Mouse (Mus musculus): ENCODE measurements around the gene Tle2. TPM values are rescaled to one million over a fixed set of nuclear protein-coding genes. Genes with fewer than 3 reads are reported as not detected.

Gene Tle2
- total RNA-seq, 2 experiments from 2014 or later, result 4.3 to 4.4 TPM

DNA sequence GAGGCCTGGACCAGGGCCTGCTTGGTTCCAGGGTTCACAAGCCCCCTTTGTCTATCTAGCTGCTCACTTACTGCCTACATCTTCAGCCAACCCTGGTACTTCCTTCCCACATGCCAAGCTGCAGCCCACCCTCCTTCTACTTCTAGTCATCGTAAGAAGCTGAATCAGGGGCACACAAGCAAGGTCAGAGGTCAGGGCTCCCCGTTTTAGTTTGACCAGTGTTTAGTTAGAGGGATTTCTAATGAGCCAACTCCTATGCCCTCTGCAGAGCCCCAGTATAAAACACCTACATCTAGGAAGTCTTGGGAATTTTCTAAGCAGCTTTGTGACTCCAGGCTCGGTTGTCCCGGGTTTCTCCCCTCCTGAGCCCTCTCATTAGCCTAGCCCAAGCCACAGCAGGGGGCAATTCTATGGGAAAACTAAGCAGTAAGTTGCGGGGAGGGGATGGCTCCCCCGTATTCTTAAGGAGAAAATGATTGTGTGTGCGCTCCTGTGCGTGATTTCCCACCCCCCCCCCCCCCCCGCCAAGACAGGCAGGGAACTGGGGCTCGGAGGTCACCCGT, 4.0 kb upstream of the Tle2 start:
- DNase-seq, result no peak
- intact Hi-C loops (cut with DNase I; ENCODE audit: low total_unique reads), result no loop called here

DNA sequence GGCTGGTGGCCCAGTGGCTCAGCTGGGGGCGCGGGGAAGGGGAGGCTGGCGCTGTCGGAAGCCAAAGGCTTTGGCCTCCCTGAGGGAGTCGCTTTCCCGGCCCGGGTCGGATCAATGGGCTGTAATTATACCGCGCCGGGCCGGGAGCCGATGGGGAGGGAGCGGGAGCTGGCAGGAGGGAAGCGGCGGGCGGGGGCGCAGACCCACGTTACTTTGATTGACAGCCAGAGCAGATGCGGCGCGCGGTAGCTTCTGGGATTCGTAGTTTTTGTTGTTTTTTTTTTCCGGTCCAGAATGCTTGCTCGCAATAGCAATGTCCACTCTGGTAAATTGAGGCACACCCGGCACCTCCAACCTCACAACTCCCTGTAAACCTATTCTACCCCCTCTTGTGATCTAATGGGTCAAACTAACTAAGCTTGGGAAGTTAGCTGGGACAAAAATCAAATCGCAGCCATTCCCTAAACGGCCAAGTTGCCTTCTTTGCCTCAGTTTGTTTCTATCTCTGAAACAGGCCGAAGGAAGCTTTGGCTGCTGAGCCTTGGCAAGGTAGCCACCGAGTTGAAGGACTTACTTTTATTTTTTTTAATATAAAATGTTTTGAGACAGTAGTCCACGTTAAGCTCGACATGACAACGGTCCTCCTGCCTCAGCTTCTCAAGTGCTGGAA, 3.4 kb upstream of the Tle2 start:
- peak; percentile 95 for DNase-seq

DNA sequence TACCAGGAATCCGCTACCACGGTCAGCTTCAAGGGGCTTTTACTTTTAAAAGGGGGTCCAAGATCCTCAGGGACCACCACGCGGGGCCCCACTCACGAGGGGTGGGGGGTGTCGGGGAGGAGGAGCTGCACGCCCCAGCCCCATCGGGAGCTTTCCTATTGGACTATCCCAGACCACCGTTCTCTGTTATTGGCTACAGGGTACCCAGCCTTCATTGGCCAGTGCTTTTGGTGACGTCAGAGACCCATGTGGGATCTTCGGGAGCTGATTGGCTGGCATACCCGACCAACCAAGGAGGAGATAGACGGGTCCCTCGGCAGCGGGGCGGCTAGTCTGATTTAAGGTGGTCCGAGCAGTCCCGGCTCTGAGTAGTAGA, 2.9 kb upstream of the Tle2 start:
- peak; percentile 98 for DNase-seq

More for the DNA sequence above, 3.4 kb upstream of the Tle2 start:
- intact Hi-C loops (cut with DNase I; ENCODE audit: low total_unique reads), result no loop called here

DNA sequence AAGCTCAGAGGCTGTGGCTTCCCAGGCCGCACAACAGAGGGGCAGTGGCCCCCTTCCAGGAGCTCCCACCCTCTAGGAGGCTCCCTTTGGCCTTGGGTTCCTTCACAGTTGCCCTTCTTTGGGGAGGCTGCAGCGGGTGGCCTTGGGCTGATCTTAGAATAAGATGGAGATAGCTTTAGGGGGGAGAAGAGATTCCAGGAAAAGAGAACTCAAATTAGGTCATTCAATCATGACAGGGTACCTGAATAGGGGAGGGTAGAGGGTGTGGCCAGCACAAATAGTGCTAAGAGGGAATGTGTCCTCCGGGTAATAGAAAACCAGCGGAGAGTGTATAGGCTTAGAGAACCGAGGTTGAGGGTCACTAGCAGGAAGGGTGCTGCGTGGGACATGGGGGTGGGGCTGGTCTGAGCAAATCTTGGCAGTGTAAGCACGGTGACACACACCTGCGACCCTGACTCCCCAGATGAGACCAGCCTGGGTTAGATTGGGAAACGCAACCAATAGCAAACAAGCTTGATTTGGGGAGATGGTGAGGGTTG, 2.2 kb upstream of the Tle2 start:
- intact Hi-C loops (cut with DNase I; ENCODE audit: low total_unique reads), result no loop called here
- no peak for DNase-seq

More for the DNA sequence above, 2.9 kb upstream of the Tle2 start:
- intact Hi-C loops (cut with DNase I; ENCODE audit: low total_unique reads), result no loop called here

DNA sequence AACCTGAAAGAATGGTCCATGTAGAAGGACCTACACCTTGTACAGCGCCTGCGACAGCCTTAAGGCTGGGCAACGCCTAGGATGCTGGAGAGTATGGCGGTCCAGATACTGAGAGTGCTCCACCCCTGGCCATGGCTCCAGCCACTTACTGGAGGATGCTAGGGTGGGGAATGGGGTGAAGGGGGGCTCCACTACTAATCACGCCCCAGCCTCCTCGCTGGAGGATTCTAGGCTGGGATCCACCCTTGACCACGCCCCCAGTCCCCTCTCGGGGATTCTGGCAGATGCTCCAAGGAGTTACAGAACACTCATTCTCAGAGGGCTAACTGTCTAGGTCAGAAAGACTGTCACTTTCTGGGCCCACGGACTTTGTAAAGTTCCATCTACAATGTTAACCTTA, 1.4 kb upstream of the Tle2 start:
- intact Hi-C loops (cut with DNase I; ENCODE audit: low total_unique reads), result no loop called here
- DNase-seq, result peak; percentile 70

DNA sequence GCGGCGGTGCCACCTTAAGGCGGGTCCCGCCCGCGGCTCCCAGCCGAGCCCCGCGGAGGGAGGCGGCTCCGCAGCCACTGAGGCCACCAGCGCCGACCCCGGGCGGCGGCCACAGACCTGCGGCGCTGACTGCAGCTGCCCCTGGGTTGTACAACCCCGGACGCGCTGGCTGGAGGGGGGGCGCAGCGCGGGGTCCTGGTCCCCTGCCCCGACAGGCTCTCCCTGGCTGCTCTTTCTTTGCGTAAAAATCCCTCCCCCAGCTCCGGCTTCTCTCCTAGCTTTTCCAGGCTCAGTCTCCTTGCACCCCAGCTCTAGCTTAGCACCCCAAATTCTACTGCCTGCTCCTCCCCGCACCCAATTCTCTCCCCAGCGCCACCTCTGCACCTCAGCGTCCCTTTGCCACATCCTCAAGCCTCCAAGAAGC, 859 bp downstream of the Tle2 start:
- intact Hi-C loops (cut with DNase I; ENCODE audit: low total_unique reads), result no loop called here
- peak; percentile 47 for DNase-seq

DNA sequence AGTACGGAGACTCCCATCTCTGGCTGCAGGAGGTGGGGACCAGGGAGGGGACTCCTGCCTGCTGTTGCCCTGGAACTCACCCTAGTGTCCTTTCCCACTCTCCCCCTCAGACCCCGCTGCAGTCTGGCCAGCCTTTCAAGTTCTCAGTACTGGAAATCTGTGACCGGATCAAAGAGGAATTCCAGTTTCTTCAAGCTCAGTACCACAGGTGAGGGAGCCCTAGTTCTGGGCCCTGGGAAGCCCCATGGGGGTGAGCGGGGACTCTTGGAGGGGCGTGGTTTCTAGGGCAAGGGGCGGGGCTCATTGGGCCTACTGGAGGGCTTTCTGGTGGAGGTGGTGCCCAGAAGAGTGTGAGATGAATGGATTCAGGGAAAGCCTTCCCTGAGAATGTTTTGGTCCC, 1.3 kb downstream of the Tle2 start:
- intact Hi-C loops (cut with DNase I; ENCODE audit: low total_unique reads), result no loop called here

DNA sequence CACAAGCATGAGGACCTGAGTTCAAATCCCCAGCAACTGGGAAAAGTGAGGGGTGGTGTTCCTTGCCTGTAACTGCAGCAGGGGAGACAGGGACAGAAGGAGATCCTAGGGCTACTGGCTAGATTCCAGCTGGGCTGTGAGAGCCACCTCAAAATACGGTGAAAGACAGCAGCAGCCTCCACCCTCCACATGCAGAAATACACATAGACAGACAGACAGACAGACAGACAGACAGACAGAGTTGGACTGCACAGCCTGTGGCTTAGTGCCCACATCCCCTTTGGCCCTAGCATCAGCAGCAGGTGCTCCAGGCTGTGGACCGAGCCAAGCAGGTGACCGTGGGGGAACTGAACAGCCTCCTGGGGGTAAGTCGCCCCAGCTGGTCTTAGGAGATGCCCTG, 5.6 kb downstream of the Tle2 start:
- DNase-seq, result no peak
- intact Hi-C loops (cut with DNase I; ENCODE audit: low total_unique reads), result no loop called here

More for the DNA sequence above, 1.3 kb downstream of the Tle2 start:
- DNase-seq, result no peak

DNA sequence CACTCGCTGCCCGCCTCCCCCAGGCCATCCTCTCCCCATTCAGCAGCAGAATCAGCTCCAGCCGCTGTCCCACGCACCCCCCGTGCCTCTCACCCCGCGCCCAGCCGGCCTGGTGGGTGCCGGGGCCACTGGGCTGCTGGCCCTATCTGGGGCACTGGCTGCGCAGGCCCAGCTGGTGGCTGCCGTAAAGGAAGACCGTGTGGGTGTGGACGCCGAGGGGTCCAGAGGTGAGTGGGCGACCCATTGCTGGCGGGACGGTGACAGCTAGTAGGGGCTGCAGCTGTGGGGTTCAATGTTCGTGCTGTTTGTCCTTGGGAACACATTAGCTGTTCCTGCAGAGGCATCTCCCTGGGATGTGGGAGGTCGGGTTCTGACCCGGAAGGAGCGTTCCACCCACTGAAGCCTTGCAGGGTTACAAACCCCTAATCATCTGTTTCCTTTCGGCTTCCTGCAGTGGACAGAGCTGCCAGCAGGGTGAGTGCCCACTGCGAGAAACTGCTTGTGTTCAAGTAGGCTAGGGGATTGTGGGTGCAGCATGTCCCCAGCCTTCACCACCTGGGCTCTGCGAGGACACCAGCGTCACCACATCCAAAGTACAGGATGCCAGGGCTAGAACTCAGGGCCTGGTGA, 6.2 kb downstream of the Tle2 start:
- peak; percentile 19 for DNase-seq
- intact Hi-C loops (cut with DNase I; ENCODE audit: low total_unique reads), result no loop called here

DNA sequence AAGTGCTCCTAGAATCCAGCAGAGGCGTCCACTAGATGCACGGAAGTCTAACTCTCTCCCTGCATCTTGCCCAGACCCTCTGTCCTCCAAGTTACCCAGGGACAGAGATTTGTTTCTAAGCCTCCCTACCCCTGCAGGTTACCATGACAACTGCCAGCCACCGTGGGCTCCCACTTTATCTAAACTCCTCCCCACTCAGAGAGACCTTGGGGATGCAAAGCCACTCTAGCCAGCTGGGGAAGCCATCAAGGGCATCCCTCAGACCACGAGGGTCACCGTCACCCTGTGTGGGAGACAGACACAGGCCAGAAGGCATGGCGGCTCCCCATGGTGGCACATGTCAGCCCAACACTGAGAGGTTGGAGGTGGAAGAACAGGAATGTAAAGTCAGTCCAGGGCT, 9.0 kb downstream of the Tle2 start:
- intact Hi-C loops (cut with DNase I; ENCODE audit: low total_unique reads), result no loop called here

DNA sequence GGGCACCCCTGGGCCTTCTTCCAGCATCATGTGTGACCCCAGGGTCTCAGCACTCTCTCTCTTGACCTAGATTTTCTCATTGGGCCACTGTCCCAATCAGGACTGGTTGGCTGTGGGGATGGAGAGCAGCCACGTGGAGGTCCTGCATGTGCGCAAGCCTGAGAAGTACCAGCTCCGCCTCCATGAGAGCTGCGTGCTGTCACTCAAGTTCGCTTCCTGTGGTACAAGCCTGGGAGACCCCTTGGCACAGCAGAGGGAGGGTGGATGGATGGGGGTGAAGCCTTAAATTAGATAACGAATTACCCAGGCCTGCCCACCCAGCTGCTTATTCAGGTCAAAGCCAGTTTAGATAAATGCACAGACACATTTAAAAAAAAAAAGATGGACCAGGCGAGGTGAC, 14.4 kb downstream of the Tle2 start:
- intact Hi-C loops (cut with DNase I; ENCODE audit: low total_unique reads), result no loop called here
- DNase-seq, result no peak

More for the DNA sequence above, 9.0 kb downstream of the Tle2 start:
- DNase-seq, result no peak

DNA sequence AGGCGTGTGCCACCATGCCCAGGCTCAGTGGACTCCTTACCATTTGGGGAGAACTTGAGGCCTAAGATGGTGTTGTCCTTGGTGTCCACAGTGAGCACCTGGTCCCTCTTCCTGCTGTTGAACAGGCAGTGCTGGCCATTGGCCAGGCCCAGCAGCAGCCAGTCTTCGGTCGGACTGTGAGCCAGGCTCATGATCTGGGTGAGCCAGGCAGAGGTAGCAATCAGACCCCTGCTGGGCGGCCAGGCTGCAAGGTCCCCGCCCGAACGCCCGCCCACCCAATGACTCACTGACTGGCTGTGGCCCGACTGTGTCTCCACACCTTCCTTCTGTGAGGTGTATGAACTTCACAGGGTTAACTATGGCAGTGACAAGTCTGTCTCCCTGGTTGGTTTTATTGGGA, 17.5 kb downstream of the Tle2 start:
- intact Hi-C loops (cut with DNase I; ENCODE audit: low total_unique reads), result no loop called here
- DNase-seq, result no peak

DNA sequence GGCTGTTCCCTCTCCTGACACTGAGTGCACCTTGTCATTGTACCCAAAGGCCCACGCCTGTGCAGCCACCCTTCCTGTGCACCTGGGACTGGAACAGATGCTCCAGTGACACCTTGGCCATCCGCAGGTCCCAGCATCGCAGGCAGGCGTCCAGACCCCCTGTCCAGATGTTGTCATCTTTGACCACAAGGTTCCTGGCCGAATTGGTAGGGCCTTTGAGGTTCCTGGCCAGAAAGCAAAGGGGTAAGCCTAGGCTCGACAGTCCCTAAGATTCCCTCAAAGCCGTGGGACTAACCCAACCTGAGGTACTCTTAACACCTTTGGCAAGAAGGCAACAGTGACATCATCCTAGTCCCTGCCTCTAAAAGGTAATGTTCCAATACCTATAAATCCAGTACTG, 18.3 kb downstream of the Tle2 start:
- no peak for DNase-seq
- intact Hi-C loops (cut with DNase I; ENCODE audit: low total_unique reads), result no loop called here

DNA sequence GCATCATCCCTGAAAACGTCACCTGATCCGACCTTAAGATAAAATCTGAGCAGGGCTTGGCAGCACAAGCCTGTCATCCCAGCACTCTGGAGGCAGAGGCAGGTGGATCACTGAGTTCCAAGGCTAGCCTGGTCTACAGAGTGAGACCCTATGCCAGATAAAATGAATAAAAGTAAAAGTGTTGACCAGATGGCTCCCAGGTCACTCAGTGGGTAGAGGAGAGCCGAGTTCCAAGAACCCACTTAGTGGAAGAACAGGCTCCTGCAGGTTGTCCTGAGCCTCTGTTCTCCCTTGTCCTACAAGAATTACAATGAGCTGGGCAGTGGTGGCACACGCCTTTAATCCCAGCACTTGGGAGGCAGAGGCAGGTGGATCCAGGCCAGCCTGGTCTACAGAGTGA, 18.9 kb downstream of the Tle2 start:
- intact Hi-C loops (cut with DNase I; ENCODE audit: low total_unique reads), result no loop called here
- no peak for DNase-seq

DNA sequence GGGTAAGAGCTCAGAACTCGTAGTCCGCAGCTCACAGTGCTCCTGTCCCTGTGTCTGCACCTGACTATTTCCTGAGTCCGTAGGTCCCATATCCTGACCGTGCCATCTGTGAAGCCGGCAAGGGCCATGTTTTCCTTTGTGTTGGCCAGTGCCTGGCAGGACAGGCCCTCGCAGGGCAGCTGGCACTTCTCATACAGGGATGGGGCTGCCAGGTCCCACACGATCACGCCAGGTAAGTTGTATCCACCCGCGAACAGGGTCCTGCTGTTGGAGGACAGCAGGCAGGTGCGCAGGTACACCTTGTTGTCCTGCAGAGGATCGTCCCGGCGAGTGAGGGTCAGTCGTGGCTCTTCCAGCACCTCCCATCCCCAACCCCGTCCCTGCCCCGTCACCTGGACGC, 19.6 kb downstream of the Tle2 start:
- intact Hi-C loops (cut with DNase I; ENCODE audit: low total_unique reads), result no loop called here
- DNase-seq, result no peak

DNA sequence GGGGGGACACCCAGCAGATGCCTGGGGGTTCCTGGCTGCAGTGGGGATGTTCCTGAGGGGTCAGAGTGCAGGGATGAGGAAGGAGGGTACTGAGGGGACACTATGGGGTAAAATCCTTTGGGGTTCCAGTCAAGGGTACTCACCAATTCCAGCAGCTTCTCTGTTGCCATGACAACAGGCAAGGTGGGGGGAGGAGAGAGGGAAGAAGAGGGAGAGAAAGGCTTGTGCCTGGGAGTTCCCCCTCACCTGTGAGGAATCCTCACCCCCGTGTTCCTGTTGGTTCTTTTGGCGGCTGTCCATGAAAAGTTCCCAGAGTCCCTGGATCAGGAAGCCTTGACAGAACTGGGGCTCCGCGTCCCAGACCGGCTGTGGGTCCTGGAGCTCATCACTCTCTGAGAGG, 21.2 kb downstream of the Tle2 start:
- DNase-seq, result no peak
- intact Hi-C loops (cut with DNase I; ENCODE audit: low total_unique reads), result no loop called here

DNA sequence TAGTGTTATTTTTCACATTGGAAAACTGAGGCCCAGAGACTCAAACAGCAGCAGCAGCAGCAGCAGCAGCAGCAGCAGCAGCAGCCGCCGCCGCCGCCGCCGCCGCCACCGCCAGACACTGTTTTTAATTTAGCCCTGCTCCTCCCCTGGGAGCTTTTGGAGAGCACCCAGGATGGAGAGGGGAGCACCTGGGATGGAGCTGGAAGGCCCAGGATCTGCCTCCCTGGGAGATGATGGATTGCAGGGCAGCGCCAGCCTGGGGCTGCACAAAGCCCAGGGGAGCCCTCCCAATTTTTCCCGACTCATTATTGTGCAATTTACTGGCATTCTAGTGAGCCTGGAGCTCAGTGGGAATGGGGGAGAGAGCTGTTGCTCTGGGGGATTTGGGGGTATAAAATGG, 22.2 kb downstream of the Tle2 start:
- DNase-seq, result peak; percentile 47
- intact Hi-C loops (cut with DNase I; ENCODE audit: low total_unique reads), result no loop called here

DNA sequence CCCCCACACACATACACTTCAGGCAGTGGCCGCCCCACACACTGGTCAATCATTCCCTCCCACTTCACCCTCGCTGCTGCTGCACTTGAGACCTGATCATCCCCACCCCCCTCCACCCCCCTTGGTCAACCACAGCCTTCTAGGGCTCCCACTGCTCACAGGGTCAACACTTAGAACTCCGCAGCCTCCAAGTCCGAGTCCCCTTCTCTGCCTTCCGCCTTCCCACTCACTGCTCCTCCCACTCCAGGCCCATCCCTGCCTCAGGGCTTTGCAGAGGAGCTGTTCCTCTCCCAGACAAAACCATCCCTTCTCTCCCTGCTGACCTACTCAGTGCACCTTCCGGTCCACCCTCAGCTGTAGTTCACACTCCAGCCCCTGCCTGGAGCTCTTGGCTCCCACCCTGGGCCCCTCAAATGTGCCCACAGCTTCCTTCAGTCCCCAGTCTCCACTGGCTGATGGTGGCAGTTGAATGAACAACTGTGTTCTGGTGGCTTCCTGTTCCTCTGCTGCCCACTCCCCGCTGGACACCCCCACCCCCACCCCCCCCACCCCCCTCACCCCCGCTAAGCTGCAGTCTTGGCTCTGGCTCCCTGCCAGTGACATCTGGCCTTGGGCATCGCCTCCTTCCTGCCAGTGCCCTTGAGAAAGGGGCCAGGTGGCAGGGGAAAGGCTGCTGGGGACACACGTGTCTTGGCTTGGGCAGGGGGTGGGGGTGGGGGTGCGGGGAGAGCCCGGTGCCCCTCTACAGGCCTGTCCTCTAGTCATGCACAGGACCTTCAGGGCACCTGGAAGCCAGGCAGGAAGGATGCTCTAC, 23.0 kb downstream of the Tle2 start:
- DNase-seq, result peak; percentile 54
- intact Hi-C loops (cut with DNase I; ENCODE audit: low total_unique reads), result no loop called here

DNA sequence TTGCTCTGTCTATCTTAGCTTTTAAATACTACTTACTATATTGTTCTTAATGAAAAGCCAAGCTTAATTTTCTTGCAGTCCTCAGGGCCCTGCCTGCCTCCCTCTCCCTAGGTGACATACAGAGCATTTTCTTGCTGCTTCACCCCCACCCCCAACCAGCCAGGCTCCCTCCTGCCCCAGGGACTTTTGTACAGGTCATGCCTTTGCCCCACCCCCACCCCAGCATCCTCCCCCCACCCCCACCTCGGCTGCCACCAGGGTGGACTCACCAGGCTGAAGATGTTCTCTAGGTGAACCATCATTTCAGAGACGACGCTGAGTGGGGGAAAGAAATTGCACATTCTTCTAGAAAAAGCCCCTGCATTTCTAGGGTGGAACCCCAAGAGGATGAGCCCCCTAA, 24.0 kb downstream of the Tle2 start:
- intact Hi-C loops (cut with DNase I; ENCODE audit: low total_unique reads), result no loop called here
- DNase-seq, result no peak

DNA sequence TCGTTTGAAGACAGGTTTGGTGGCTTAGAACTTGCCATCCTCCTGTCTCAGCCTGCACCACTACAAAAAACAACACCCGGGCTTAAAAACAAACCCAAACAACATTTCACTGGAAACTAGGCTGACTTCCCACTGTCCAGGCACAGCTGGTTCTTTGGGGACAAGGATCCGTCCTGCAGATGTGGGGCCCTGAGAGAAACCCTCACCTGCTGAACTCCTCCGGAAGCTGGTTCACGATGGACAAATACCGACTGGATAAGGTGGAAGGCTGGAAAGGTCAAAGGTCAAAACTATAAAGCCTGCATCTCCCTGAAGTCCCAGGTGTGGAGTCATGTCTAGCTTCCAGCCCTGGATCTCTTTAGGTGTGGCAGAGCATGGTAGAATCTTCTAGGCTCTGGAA, 24.5 kb downstream of the Tle2 start:
- intact Hi-C loops (cut with DNase I; ENCODE audit: low total_unique reads), result no loop called here
- no peak for DNase-seq
